Mouse (Mus musculus) intestine, embryonic 15.5 days (tissue): ENCODE measurements around the gene Clba1. TPM values are rescaled to one million over a fixed set of nuclear protein-coding genes. Genes with fewer than 3 reads are reported as not detected.

ENCODE experiments used
- ATAC-seq: fragments of 200-750 bp; cut with Nextera tagmentation; 2 replicates; pipeline ENCODE4 v1.8.0; 2017; ENCODE audit warnings: moderate TSS enrichment, moderate library complexity
- H3K27ac ChIP-seq: fragments of 300-500 bp; sonication (generic); 2 replicates; pipeline ENCODE4 v1.5.1; 2015; ENCODE audit warnings: mild to moderate bottlenecking, inconsistent platforms
- H3K27me3 ChIP-seq: fragments of 300-500 bp; sonication (generic); replicated peaks from 2 replicates; pipeline ENCODE4 v1.6.1; 2015; ENCODE audit warnings: inconsistent platforms
- H3K36me3 ChIP-seq: fragments of 300-500 bp; sonication (generic); 2 replicates; pipeline ENCODE4 v1.6.1; 2015; ENCODE audit warnings: inconsistent platforms
- H3K4me1 ChIP-seq: fragments of 300-500 bp; sonication (generic); replicated peaks from 2 replicates; pipeline ENCODE4 v1.6.1; 2015; ENCODE audit warnings: inconsistent platforms
- H3K4me2 ChIP-seq: fragments of 300-500 bp; sonication (generic); replicated peaks from 2 replicates; pipeline ENCODE4 v1.6.1; 2015; ENCODE audit warnings: mild to moderate bottlenecking, inconsistent platforms
- H3K4me3 ChIP-seq: fragments of 300-500 bp; sonication (generic); replicated peaks from 2 replicates; pipeline ENCODE4 v1.5.1; 2015; ENCODE audit warnings: inconsistent platforms
- H3K9ac ChIP-seq: fragments of 300-500 bp; sonication (generic); 2 replicates; pipeline ENCODE4 v1.6.1; 2015; ENCODE audit warnings: inconsistent platforms
- H3K9me3 ChIP-seq: fragments of 300-500 bp; sonication (generic); 2 replicates; pipeline ENCODE4 v1.6.1; 2016; ENCODE audit warnings: inconsistent platforms
- WGBS: fragments of 180-500 bp; shearing (Covaris S2); methylation state at CpG from one replicate; pipeline ENCODE4 v1.1.7; 2015; 5-methylcytosine and 5-hydroxymethylcytosine counted together
- polyA plus RNA-seq: library from polyadenylated mRNA; unstranded; fragments of >200 nt; fragmentation: Nextera tagmentation; extraction: Ambion mirVana; gene quantifications from 2 replicates; pipeline ENCODE4 v1.2.1, GENCODE M21; 2015

Clba1 gene
- polyA plus RNA-seq, 1 experiment from 2014 or later, result 4.6 TPM

DNA sequence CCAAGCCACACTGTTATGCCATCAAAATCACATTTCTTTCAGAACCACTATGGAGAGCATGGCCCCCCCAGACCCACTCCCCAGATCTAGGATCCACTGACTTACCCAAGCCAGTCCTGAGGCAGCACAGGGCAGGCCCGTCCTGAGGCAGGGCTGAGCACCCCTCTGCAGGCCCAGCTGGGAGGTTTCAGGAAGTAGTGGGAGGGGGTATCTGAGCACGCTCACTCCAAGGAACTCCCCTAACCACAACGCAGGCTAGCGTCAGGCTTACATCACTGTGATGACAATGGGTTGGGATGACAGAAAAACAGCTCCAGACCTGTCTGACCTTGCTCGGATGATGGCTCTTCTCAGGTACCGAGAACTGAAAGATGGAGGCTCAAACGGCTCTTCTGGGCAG lies 52.0 kb downstream of the Clba1 start:
- H3K9ac ChIP-seq, result no peak overlapping the region
- H3K4me2 ChIP-seq, result no peak overlapping the region
- 0 out of 2 replicates have a peak, but pooled peaks have one; percentile 49 for ATAC-seq
- H3K4me1 ChIP-seq, result no peaks in the 10 kb centered on the region
- H3K9me3 ChIP-seq, result no peaks in the 10 kb centered on the region
- no peak overlapping the region for H3K4me3 ChIP-seq
- H3K27me3 ChIP-seq, result no peaks in the 10 kb centered on the region
- no peak overlapping the region for H3K27ac ChIP-seq
- H3K36me3 ChIP-seq, result no peaks in the 10 kb centered on the region
- 46% methylated on average over 7 of the region's 7 CpGs for WGBS

DNA sequence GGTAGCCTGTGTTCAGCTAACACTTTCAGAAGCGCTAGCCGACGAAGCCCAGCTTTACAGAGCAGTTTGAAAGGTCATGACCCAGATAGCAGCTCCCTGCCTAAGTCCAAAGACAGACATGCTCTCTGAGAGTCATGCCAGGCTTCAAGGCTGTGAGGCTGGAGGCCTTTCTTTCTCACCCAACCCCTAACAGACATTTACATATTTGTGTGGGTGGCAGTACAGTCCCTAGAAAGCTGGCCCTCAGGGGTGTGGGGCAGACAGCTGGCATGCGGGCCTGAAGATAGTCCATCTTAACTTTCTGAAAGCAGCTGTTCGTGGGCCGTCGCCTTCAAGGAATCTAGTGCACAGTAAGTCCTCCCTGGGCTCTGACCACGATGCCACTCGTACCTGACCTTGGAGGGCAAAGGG lies 53.2 kb downstream of the Clba1 start:
- H3K27ac ChIP-seq, result no peak overlapping the region
- no peak overlapping the region for H3K9ac ChIP-seq
- no peaks in the 10 kb centered on the region for H3K36me3 ChIP-seq
- no peak for ATAC-seq
- no peak overlapping the region for H3K4me2 ChIP-seq
- no peak overlapping the region for H3K4me3 ChIP-seq
- 67% methylated on average over 9 of the region's 9 CpGs for WGBS
- H3K9me3 ChIP-seq, result no peaks in the 10 kb centered on the region
- no peaks in the 10 kb centered on the region for H3K27me3 ChIP-seq
- peaks cover 4% of the 10 kb centered on the region; the same call in 1 of the 2 replicates for H3K4me1 ChIP-seq

DNA sequence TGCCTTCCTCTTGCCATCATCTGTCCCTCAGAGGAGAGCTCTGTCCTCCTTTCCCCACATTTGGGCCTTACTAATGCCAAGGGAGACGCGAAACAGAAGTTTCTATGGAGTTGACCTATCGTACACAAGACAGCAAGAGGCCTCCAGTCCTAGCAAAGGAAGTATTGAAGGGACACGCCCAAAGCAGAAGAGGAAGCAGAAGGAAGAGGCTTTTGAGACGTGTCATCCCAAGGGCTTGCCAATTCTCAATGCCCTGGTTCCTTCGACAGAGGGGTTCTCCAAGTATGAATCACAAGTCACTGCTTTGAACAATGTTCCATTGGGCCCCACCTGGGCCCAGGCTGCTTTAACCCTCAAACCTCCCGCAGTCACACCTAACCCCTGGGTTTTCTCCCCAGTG lies 56.1 kb downstream of the Clba1 start:
- Histone ChIP-seq H3K4me1 (peaks cover 9% of the 10 kb centered on the region), H3K27ac (no peak overlapping the region), H3K4me3 (no peak overlapping the region), H3K9me3 (no peaks in the 10 kb centered on the region), H3K36me3 (no peaks in the 10 kb centered on the region), H3K27me3 (no peaks in the 10 kb centered on the region), H3K9ac (no peak overlapping the region), H3K4me2 (no peak overlapping the region)
- 80% methylated on average over 7 of the region's 7 CpGs for WGBS
- ATAC-seq, result no peak

Other genes starting within 250 kb of the Clba1 start
- gene Inf2, start 220.2 kb upstream of the Clba1 start, polyA plus RNA-seq, result 2.5 and 2.8 TPM in 2 replicates
- 2.1 and 2.8 TPM in 2 replicates for gene Adssl1, start 188.9 kb upstream of the Clba1 start, polyA plus RNA-seq
- 183 and 225 TPM in 2 replicates for gene Siva1, start 164.3 kb upstream of the Clba1 start, polyA plus RNA-seq
- gene Akt1, start 134.1 kb upstream of the Clba1 start, polyA plus RNA-seq, result 128 and 141 TPM in 2 replicates
- 7.5 and 10.3 TPM in 2 replicates for gene Zbtb42, start 130.1 kb upstream of the Clba1 start, polyA plus RNA-seq
- 20.1 and 22.4 TPM in 2 replicates for gene Cep170b, start 88.5 kb upstream of the Clba1 start, polyA plus RNA-seq
- gene Pld4, start 48.3 kb upstream of the Clba1 start, polyA plus RNA-seq, result 11.6 and 12.6 TPM in 2 replicates
- gene Ahnak2, start 6.3 kb upstream of the Clba1 start, polyA plus RNA-seq, result 2.3 and 3.0 TPM in 2 replicates
- gene Cdca4, start 20.5 kb downstream of the Clba1 start, polyA plus RNA-seq, result 87.6 and 88.0 TPM in 2 replicates
- 0.24 and 0.40 TPM in 2 replicates for gene Gpr132, start 59.3 kb downstream of the Clba1 start, polyA plus RNA-seq
- 3.7 and 4.1 TPM in 2 replicates for gene Jag2, start 120.8 kb downstream of the Clba1 start, polyA plus RNA-seq
- 91.3 and 94.7 TPM in 2 replicates for gene Nudt14, start 133.2 kb downstream of the Clba1 start, polyA plus RNA-seq
- gene Btbd6, start 167.5 kb downstream of the Clba1 start, polyA plus RNA-seq, result 19.5 and 22.4 TPM in 2 replicates
- gene Brf1, start 191.8 kb downstream of the Clba1 start, polyA plus RNA-seq, result 45.8 and 49.8 TPM in 2 replicates
- 11.7 and 12.1 TPM in 2 replicates for gene Pacs2, start 205.6 kb downstream of the Clba1 start, polyA plus RNA-seq